Mouse (Mus musculus) urinary bladder, postnatal 14 days (tissue): Measurements from ENCODE around the gene Sh3bgr.

ENCODE experiments used
- DNase-seq: peaks from one replicate; pipeline ENCODE4 v3.0.0; 2021; ENCODE audit warnings: low spot score

The Sh3bgr gene

GRCm38 (mm10) chr16:96210856-96211255 lies 10.6 kb downstream of the Sh3bgr start:
- DNase-seq, result no peak

GRCm38 (mm10) chr16:96213027-96213426 lies 12.8 kb downstream of the Sh3bgr start:
- DNase-seq, result no peak

DNA sequence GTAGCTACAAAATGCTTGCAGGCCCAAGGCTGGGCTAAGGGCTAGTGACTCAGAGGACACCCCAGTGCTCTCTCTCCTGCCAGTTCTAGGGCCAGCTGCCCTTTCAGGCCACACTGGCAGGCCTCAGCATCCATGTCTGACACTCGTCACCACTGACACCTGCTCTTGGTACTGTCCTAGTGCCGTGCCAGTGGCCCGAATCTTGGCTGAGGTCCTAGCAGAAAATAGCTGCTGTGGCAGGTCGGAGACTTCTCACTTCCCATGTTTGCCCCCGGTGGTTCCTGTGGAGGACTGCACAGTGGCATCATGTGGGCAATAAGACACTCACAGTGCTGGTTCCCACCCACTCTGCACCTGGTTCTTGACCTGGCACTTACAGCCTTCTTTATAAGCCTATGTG lies 21.2 kb downstream of the Sh3bgr start:
- DNase-seq, result no peak

DNA sequence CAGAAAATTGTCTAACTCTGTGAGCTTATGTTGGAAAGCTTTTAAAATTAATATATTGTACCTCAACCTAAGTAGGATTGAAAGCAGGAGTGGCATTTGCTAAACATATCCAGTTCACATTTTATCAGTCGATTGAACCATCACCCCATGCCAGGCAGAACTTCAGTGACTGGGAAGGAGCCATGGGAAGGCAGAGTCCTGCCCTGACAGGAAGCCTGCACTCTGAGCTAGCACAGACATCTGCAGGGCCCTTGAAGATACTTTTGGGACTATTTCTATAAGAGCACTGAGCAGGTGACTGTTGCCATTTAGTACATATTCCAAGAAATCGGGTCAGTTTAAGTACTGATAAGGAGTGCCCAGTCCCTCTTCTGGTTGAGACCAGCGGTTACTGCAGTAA lies 21.7 kb downstream of the Sh3bgr start:
- DNase-seq, result no peak

- no peak for DNase-seq
Measured at GRCm38 (mm10) chr16:96222452-96222851, 22.2 kb downstream of the Sh3bgr start.

- peak; percentile 24 for DNase-seq
Measured at GRCm38 (mm10) chr16:96228438-96228837, 28.2 kb downstream of the Sh3bgr start.

DNA sequence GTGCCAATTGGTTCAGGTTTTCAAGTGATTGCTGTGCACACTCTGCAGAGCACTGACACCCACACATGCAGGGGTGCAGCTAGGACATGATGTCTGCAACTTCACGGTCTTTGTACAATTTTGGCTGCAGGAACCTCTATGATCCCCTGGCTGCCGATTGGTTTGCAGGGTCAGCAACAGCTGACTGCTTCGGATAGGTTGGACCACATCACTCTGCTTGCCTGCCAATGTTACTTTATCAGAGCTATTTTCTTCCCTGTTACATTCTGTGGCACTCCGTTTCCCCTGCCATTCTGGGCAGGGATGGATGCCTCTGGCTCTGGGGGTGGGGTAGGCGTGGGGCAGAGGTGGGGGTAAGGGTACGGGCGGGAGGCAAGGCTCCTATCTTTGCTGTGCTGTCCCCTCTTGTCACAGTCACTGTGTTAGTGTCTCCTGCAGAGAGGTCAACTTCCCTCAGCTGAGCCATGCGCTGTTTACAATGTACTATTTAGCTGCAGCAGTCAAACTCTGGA lies 28.9 kb downstream of the Sh3bgr start:
- DNase-seq, result no peak

DNA sequence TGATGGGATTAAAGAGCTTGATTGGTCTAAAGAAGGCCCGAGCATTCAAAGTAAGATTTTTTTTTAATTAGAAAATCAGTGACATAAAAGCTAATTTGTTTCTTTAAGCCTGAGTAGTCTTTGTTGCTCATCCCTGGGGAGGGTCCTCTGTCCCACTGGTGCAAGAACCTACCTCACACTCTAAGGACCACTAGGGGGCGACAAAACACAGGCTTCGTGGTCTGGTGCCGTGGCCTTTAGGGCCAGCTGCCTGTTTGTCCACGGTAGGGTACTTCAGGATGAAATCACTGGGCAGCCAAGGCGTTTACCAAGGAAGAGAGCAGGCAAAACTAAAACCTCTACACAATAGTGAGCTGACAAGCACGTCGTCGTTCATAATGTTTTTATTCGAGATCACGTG lies 30.2 kb downstream of the Sh3bgr start:
- peak; percentile 73 for DNase-seq

GRCm38 (mm10) chr16:96231251-96231650 lies 31.0 kb downstream of the Sh3bgr start:
- no peak for DNase-seq

- DNase-seq, result no peak
Measured at GRCm38 (mm10) chr16:96231974-96232373, 31.7 kb downstream of the Sh3bgr start.

DNA sequence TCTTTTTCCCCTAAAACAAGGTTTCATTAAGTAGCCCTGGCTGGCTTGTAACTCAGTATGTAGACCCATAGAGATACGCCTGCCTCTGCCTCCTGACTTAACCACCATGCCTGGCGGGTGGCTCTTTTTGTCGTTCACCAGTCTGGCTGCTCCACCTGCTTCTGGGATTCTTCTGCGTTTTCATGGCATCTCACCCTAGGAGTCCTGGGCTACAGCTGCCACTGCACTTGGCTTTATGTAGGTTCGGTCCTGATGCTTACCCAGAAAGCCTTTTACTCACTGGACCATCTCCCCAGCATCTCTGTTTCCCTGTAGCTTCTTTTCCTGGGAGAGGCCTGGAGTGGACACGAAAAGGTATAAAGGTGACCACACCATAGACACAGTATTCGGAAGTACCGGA lies 33.7 kb downstream of the Sh3bgr start:
- DNase-seq, result no peak

DNA sequence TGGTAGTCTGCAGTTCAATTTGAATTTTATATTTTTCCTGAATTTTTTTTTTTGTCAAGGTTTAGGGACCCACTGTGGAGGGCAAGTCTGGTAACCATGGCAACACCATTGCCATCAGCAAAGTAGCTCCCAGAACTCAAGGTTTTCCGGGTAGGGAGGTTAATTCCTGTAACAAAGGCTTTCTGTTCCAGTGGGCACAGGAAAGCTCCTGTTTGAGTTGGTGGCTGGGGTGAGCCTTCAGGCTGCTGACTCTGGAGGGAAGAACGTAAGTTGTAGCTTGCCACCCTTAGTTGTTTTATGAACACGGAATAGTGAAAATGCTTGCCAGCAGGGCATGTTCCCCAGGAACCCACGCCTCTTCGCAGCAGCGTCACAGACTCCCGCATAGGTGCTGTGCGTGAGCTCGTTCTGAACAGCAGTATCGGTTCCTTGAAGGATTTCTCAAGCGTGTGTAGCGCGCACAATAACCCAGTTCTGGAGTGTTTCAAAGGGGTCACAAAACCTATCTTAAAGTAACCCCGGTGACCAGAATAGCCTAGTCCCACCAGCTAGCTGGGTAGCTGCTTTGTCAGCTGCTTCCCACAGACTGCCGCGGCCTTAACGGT lies 35.2 kb downstream of the Sh3bgr start, which contains the start of gene B3galt5:
TSS of gene B3galt5 (plus strand) at position 436 of the 605 bp plus-strand sequence.
- DNase-seq, result no peak

DNA sequence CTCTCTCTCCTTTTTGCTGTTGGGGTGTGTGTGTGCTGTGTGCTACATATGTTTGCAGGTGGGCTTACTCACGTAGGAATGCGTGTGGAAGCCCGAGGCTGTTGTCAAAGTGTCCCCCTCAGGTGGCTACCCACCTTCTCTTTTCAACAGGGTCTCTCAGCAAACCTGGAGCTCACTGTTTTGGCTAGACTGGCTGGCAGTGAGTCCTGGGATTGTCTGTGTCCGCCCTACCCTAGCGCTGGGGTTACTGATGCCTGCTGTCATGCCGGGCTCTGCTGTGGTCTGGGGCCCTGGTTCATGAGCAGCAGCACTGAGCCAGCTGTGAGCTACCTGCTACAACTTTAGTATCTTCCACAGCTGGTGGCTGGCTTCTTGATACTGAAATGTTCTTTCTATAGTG lies 44.2 kb downstream of the Sh3bgr start:
- DNase-seq, result no peak

GRCm38 (mm10) chr16:96249635-96250034 lies 49.4 kb downstream of the Sh3bgr start:
- no peak for DNase-seq

DNA sequence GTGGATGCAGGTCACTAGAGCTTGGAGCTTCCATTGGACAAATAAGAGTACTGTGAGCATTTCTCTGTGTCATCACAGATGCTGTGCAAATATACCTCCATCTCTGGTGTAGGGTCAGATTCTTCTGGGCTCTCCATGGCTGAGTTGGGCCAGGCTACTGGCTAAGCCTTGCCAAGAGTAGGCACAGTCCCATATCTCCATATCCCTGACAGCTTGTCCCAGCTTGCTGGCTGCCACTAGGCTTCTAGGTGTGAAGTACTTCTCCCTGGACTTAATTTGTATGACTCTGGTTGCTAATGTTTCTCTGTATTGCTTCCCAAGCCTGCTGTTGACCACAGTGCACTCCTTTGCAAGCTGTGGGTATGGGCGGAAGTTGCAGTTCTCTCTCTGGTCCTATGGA lies 51.9 kb downstream of the Sh3bgr start:
- no peak for DNase-seq

DNA sequence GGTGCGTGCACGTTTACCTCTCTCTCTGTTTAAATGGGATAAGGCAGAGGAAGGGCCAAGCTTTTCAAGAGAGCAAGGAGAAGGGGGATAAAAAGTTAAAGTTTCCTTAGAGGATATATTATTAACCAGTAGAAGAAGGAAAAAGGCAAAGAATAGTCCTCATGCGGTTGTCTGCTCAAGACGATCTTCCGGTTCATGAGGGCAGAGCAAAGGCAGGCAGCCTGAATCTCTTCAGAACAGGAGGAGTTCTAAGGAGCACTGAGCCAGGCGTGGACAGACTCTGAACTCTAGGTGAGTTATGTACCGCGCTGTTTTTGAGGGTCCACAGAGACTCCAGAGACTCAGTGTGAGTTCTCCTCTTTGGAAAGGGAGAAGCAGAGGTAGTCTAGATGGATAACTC lies 58.2 kb downstream of the Sh3bgr start:
- no peak for DNase-seq

DNA sequence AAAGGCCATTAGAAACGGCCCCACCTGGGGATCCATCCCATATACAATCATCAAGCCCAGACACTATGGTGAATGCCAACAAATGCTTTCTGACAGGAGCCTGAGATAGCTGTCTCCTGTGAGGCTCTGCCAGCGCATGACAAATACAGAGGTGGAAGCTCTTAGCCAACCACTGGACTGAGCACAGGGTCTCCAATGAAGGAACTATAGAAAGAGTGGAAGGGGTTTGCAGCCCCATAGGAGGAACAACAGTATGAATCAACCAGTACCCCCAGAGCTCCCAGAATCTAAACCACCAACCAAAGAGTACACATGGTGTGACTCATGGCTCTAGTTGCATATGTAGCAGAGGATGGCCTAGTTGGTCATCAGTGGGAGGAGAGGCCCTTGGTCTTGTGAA lies 71.5 kb downstream of the Sh3bgr start:
- no peak for DNase-seq

- no peak for DNase-seq
Measured at GRCm38 (mm10) chr16:96272929-96273619, 72.8 kb downstream of the Sh3bgr start.

DNA sequence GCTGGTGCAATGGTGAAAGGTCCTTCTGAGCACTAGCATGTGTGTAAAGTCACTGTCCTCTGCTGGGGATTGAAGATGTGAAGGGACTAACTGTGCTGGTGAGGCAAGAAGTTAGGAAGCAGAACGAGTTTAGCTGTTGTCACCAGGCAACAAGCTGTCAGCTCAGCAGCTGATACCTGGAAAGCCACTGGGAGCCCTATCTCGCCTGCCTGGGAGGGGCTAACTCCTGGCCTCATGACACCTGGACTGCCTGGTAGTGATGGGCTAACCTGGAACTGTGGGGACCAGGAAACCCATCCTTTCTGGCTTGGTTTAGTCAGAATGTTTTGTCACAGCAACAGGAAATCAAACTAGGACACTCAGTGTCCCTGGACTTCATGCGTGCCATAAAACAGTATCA lies 76.3 kb downstream of the Sh3bgr start:
- DNase-seq, result no peak
